Mouse (Mus musculus) spleen, adult 2 months (tissue): ENCODE measurements around the gene Cbx5. TPM values are rescaled to one million over a fixed set of nuclear protein-coding genes. Genes with fewer than 3 reads are reported as not detected.

Experiments used
- DNase-seq, 2 experiments: peaks; one replicate each; pipeline versions ENCODE4 v3.0.0 to v3.0.0-alpha.2; 2012 to 2021; ENCODE audit warnings: low spot score in 2 of 2, low read depth in 1 of 2
- H3K27ac ChIP-seq: fragments of 200-500 bp; 2 replicates; pipeline ENCODE4 v1.5.1; 2012; ENCODE audit warnings: low read length, inconsistent platforms; ENCODE audit not compliant: insufficient read depth
- H3K27me3 ChIP-seq: fragments of 200-500 bp; 2 replicates; pipeline ENCODE4 v1.6.1; 2012; ENCODE audit warnings: mild to moderate bottlenecking, moderate library complexity, low read length, inconsistent platforms; ENCODE audit not compliant: control insufficient read depth, insufficient read depth
- H3K36me3 ChIP-seq: fragments of 200-500 bp; 2 replicates; pipeline ENCODE4 v1.6.1; 2012; ENCODE audit warnings: mild to moderate bottlenecking, low read length, inconsistent platforms; ENCODE audit not compliant: control insufficient read depth, insufficient read depth
- H3K4me1 ChIP-seq: fragments of 200-500 bp; 2 replicates; pipeline ENCODE4 v1.6.1; 2011; ENCODE audit warnings: inconsistent platforms; ENCODE audit not compliant: control insufficient read depth, insufficient read depth, insufficient read length
- H3K4me3 ChIP-seq: fragments of 200-500 bp; 2 replicates; pipeline ENCODE4 v1.5.1; 2011; ENCODE audit warnings: mild to moderate bottlenecking, inconsistent platforms; ENCODE audit not compliant: insufficient read depth, insufficient read length; ENCODE audit errors: extremely low read depth
- CTCF ChIP-seq: fragments of 200-500 bp; IDR thresholded peaks from 2 replicates; pipeline ENCODE4 v1.5.1; 2011; ENCODE audit warnings: mild to moderate bottlenecking, inconsistent platforms; ENCODE audit not compliant: insufficient read depth, insufficient read length, insufficient replicate concordance; ENCODE audit errors: extremely low read depth
- POLR2A ChIP-seq: fragments of 200-500 bp; IDR thresholded peaks from 2 replicates; pipeline ENCODE4 v1.6.1; 2011; ENCODE audit warnings: low read depth, low read length, inconsistent platforms
- WGBS: fragments of 180-500 bp; shearing (Covaris S2); methylation state at CpG from one replicate; pipeline ENCODE4 v1.1.7; 2018; 5-methylcytosine and 5-hydroxymethylcytosine counted together
- polyA plus RNA-seq: library from polyadenylated mRNA; depleted of rRNA; stranded (reverse); fragments of >200 nt; gene quantifications from 2 replicates; pipeline ENCODE4 v1.2.3, GENCODE M21; 2012

The Cbx5 gene
- polyA plus RNA-seq, 1 experiment: 6.4 TPM

GRCm38 (mm10) chr15:103183135-103183534 is 56.5 kb downstream of the Cbx5 start:
- Histone ChIP-seq H3K4me3 (no peak overlapping the region), H3K27me3 (peaks cover 3% of the 10 kb centered on the region; the same call in 1 of the 2 replicates), H3K27ac (no peak overlapping the region), H3K36me3 (no peaks in the 10 kb centered on the region), H3K4me1 (peaks cover 3% of the 10 kb centered on the region)
- peak in 1 of 2 experiments; percentile 45 for DNase-seq
- WGBS: 4% methylated on average over 21 of the region's 21 CpGs
- TF ChIP-seq CTCF (peak; percentile 38; the same call in 1 of the 2 replicates), POLR2A (no peak)

GRCm38 (mm10) chr15:103182166-103182790 is 57.3 kb downstream of the Cbx5 start:
- 2% methylated on average over 42 of the region's 48 CpGs for WGBS
- peak; percentile 59 to 76 for DNase-seq
- Histone ChIP-seq H3K4me1 (peaks cover 3% of the 10 kb centered on the region), H3K27me3 (peaks cover 3% of the 10 kb centered on the region; the same call in 1 of the 2 replicates), H3K27ac (no peak overlapping the region), H3K4me3 (peak overlapping the region; percentile 39; the same call in 1 of the 2 replicates), H3K36me3 (no peaks in the 10 kb centered on the region)
- TF ChIP-seq CTCF (peak; percentile 99), POLR2A (no peak)

- Histone ChIP-seq H3K36me3 (no peaks in the 10 kb centered on the region), H3K27ac (no peak overlapping the region), H3K4me3 (no peak overlapping the region), H3K4me1 (peaks cover 3% of the 10 kb centered on the region), H3K27me3 (peaks cover 3% of the 10 kb centered on the region; the same call in 1 of the 2 replicates)
- no peak for TF ChIP-seq CTCF
- TF ChIP-seq POLR2A: no peak
- no peak for DNase-seq
Observed at GRCm38 (mm10) chr15:103180406-103180805, 59.2 kb downstream of the Cbx5 start.

- Histone ChIP-seq H3K27ac (no peak overlapping the region), H3K4me1 (peaks cover 3% of the 10 kb centered on the region), H3K36me3 (no peaks in the 10 kb centered on the region), H3K4me3 (no peak overlapping the region), H3K27me3 (peaks cover 3% of the 10 kb centered on the region; the same call in 1 of the 2 replicates)
- TF ChIP-seq CTCF (no peak), POLR2A (no peak)
- DNase-seq: no peak
- WGBS: 63% methylated on average over 1 of the region's 1 CpGs
Observed at GRCm38 (mm10) chr15:103178767-103179166, 60.8 kb downstream of the Cbx5 start.

- H3K27me3 ChIP-seq: peaks cover 3% of the 10 kb centered on the region; the same call in 1 of the 2 replicates
- no peak overlapping the region for H3K4me3 ChIP-seq
- DNase-seq: peak in 1 of 2 experiments; percentile 33
- WGBS: 6% methylated on average over 12 of the region's 12 CpGs
- H3K27ac ChIP-seq: no peak overlapping the region
- no peaks in the 10 kb centered on the region for H3K36me3 ChIP-seq
- H3K4me1 ChIP-seq: peaks cover 3% of the 10 kb centered on the region
- peak; percentile 68; the same call in 1 of the 2 replicates for TF ChIP-seq CTCF
- no peak for TF ChIP-seq POLR2A
Observed at GRCm38 (mm10) chr15:103178137-103178536, 61.5 kb downstream of the Cbx5 start.

GRCm38 (mm10) chr15:103177611-103178041 is 62.0 kb downstream of the Cbx5 start:
- H3K27me3 ChIP-seq: peaks cover 3% of the 10 kb centered on the region; the same call in 1 of the 2 replicates
- DNase-seq: no peak
- peaks cover 3% of the 10 kb centered on the region for H3K4me1 ChIP-seq
- WGBS: 12% methylated on average over 10 of the region's 12 CpGs
- no peaks in the 10 kb centered on the region for H3K36me3 ChIP-seq
- H3K4me3 ChIP-seq: no peak overlapping the region
- TF ChIP-seq POLR2A (no peak), CTCF (no peak)
- no peak overlapping the region for H3K27ac ChIP-seq

GRCm38 (mm10) chr15:103176874-103177421 is 62.7 kb downstream of the Cbx5 start:
- Histone ChIP-seq H3K27ac (no peak overlapping the region), H3K4me3 (no peak overlapping the region), H3K27me3 (no peaks in the 10 kb centered on the region), H3K36me3 (no peaks in the 10 kb centered on the region), H3K4me1 (no peaks in the 10 kb centered on the region)
- TF ChIP-seq CTCF: peak; percentile 98
- no peak for TF ChIP-seq POLR2A
- peak in 1 of 2 experiments; percentile 87 for DNase-seq
- WGBS: 2% methylated on average over 18 of the region's 18 CpGs
